ENCODE assay signal across 7 mouse cellular contexts in genomic region chr5:114129550-114130210, GRCm38 (mm10). TPM values are rescaled to one million over a fixed set of nuclear protein-coding genes. Genes with fewer than 3 reads are reported as not detected.
DNase-seq lines count a peak whose midpoint lies in the region; ATAC-seq and TF ChIP-seq lines count a peak whose summit lies in the region.

No protein-coding gene starts in this region.

- H3K9me3 ChIP-seq in forebrain, embryonic 12.5 days, result no peaks in the 10 kb centered on the region
- no peaks in the 10 kb centered on the region for H3K9me3 ChIP-seq in limb, embryonic 15.5 days
- H3K9me3 ChIP-seq in stomach, postnatal 0 days (ENCODE audit: control insufficient read depth, low read length), result no peaks in the 10 kb centered on the region

- H3K4me3 ChIP-seq in testis, adult 2 months (ENCODE audit: control insufficient read depth, low read depth, low read length), result peak overlapping the region; percentile 78
- H3K4me3 ChIP-seq in forebrain, embryonic 12.5 days (replicated peaks), result peak overlapping the region; percentile 90
- peak overlapping the region; percentile 83 for H3K4me3 ChIP-seq in limb, embryonic 15.5 days
- H3K4me3 ChIP-seq in stomach, postnatal 0 days (ENCODE audit: low read depth, low read length), result peak overlapping the region; percentile 58

- H3K36me3 ChIP-seq in testis, adult 2 months (ENCODE audit: control insufficient read depth, insufficient read depth, low read length), result no peaks in the 10 kb centered on the region
- peaks cover 12% of the 10 kb centered on the region; the same call in 1 of the 2 replicates for H3K36me3 ChIP-seq in forebrain, embryonic 12.5 days (replicated peaks)
- peaks cover 11% of the 10 kb centered on the region for H3K36me3 ChIP-seq in limb, embryonic 15.5 days
- H3K36me3 ChIP-seq in stomach, postnatal 0 days (ENCODE audit: control insufficient read depth, insufficient read depth, low read length), result no peaks in the 10 kb centered on the region

- no peaks in the 10 kb centered on the region for H3K27me3 ChIP-seq in testis, adult 2 months (ENCODE audit: control insufficient read depth, insufficient read depth, low read length)
- H3K27me3 ChIP-seq in forebrain, embryonic 12.5 days, result no peaks in the 10 kb centered on the region
- H3K27me3 ChIP-seq in limb, embryonic 15.5 days, result no peaks in the 10 kb centered on the region
- no peaks in the 10 kb centered on the region for H3K27me3 ChIP-seq in stomach, postnatal 0 days (ENCODE audit: control insufficient read depth, insufficient read depth, low read length)

- no peak for TF ChIP-seq EP300 in stomach, postnatal 0 days (optimal IDR thresholded peaks at IDR 0.05)

- TF ChIP-seq CTCF in testis, adult 2 months (IDR thresholded peaks at IDR 0.05; ENCODE audit: control insufficient read depth, insufficient read depth, insufficient replicate concordance, low read depth, low read length), result no peak
- no peak for TF ChIP-seq CTCF in stomach, postnatal 0 days (IDR thresholded peaks at IDR 0.05; ENCODE audit: low read depth)

- ATAC-seq in forebrain, embryonic 12.5 days (ENCODE audit: low FRiP score), result no peak
- no peak for ATAC-seq in limb, embryonic 15.5 days (ENCODE audit: insufficient number of reproducible peaks, low FRiP score, low TSS enrichment, low read depth)
- ATAC-seq in stomach, postnatal 0 days (ENCODE audit: low FRiP score, low TSS enrichment), result no peak

- H3K27ac ChIP-seq in testis, adult 2 months (ENCODE audit: control insufficient read depth, insufficient read depth, low read depth, low read length), result no peak overlapping the region
- H3K27ac ChIP-seq in forebrain, embryonic 12.5 days, result no peak overlapping the region
- no peak overlapping the region for H3K27ac ChIP-seq in limb, embryonic 15.5 days
- H3K27ac ChIP-seq in stomach, postnatal 0 days (replicated peaks), result no peak overlapping the region

- no peak overlapping the region for H3K9ac ChIP-seq in forebrain, embryonic 12.5 days
- 0 out of 2 replicates have a peak overlapping the region, but pooled peaks have one; percentile 54 for H3K9ac ChIP-seq in limb, embryonic 15.5 days
- no peak overlapping the region for H3K9ac ChIP-seq in stomach, postnatal 0 days (ENCODE audit: low read length)

- no peak for TF ChIP-seq POLR2A in testis, adult 2 months (IDR thresholded peaks at IDR 0.05; ENCODE audit: control insufficient read depth, low read depth, low read length)

- no peak for DNase-seq in testis, postnatal 10 days (ENCODE audit: low spot score)
- no peak for DNase-seq in stomach, postnatal 0 days (ENCODE audit: low spot score)
- DNase-seq in layer of hippocampus, adult 8-10 months (ENCODE audit: low spot score in 2 of 2), result no peak
- no peak for DNase-seq in spleen, postnatal 14 days (ENCODE audit: low spot score in 2 of 2)

- peaks cover 24% of the 10 kb centered on the region for H3K4me1 ChIP-seq in testis, adult 2 months (ENCODE audit: control insufficient read depth, insufficient read depth, low read length)
- peaks cover 38% of the 10 kb centered on the region for H3K4me1 ChIP-seq in forebrain, embryonic 12.5 days
- H3K4me1 ChIP-seq in limb, embryonic 15.5 days, result peaks cover 31% of the 10 kb centered on the region
- peaks cover 5% of the 10 kb centered on the region; the same call in 1 of the 2 replicates for H3K4me1 ChIP-seq in stomach, postnatal 0 days (replicated peaks; ENCODE audit: control insufficient read depth, insufficient read depth)

- WGBS in forebrain, embryonic 12.5 days, result 79% methylated on average over 15 of the region's 15 CpGs
- WGBS in limb, embryonic 15.5 days, result 74% methylated on average over 15 of the region's 15 CpGs
- 75% methylated on average over 15 of the region's 15 CpGs for WGBS in stomach, postnatal 0 days

- peak overlapping the region; percentile 99 for H3K4me2 ChIP-seq in forebrain, embryonic 12.5 days
- H3K4me2 ChIP-seq in limb, embryonic 15.5 days, result peak overlapping the region; percentile 99
- H3K4me2 ChIP-seq in stomach, postnatal 0 days (replicated peaks; ENCODE audit: low read depth), result peak overlapping the region; percentile 100

RNA-seq across cellular contexts. Expression of gene Ung, which starts 0.5 kb away (rescaled TPM):
- 8.2 and 9.4 TPM in 2 replicates for polyA plus RNA-seq in testis, adult 2 months (2012; rRNA removed)
- 64.4 and 69.6 TPM in 2 replicates for polyA plus RNA-seq in forebrain, embryonic 12.5 days (2016; fragmentation: Nextera tagmentation; extraction: Ambion mirVana)
- 35.3 and 38.3 TPM in 2 replicates for polyA plus RNA-seq in limb, embryonic 15.5 days (2015; fragmentation: Nextera tagmentation; extraction: Ambion mirVana)
- polyA plus RNA-seq in stomach, postnatal 0 days (2015; fragmentation: Nextera tagmentation; extraction: Ambion mirVana), result 15.1 and 16.2 TPM in 2 replicates
- total RNA-seq in layer of hippocampus, adult 8-10 months (2022), result 1 to 10 TPM; 1.7 to 2.3 (median 1.9) TPM

RNA-seq across cellular contexts. Expression of gene Alkbh2, which starts 1.7 kb away (rescaled TPM):
- 2.2 and 3.1 TPM in 2 replicates for polyA plus RNA-seq in testis, adult 2 months (2012; rRNA removed)
- polyA plus RNA-seq in forebrain, embryonic 12.5 days (2016; fragmentation: Nextera tagmentation; extraction: Ambion mirVana), result 10.9 and 11.3 TPM in 2 replicates
- 10.0 and 10.4 TPM in 2 replicates for polyA plus RNA-seq in limb, embryonic 15.5 days (2015; fragmentation: Nextera tagmentation; extraction: Ambion mirVana)
- polyA plus RNA-seq in stomach, postnatal 0 days (2015; fragmentation: Nextera tagmentation; extraction: Ambion mirVana), result 6.2 and 6.9 TPM in 2 replicates
- 1 to 10 TPM; 3.8 to 6.5 (median 5.5) TPM for total RNA-seq in layer of hippocampus, adult 8-10 months (2022)

RNA-seq across cellular contexts. Expression of gene Acacb, which starts 16.7 kb away (rescaled TPM):
- 3.0 and 4.6 TPM in 2 replicates for polyA plus RNA-seq in testis, adult 2 months (2012; rRNA removed)
- polyA plus RNA-seq in forebrain, embryonic 12.5 days (2016; fragmentation: Nextera tagmentation; extraction: Ambion mirVana), result 1.7 and 1.9 TPM in 2 replicates
- 1.7 and 2.5 TPM in 2 replicates for polyA plus RNA-seq in limb, embryonic 15.5 days (2015; fragmentation: Nextera tagmentation; extraction: Ambion mirVana)
- 1.3 and 1.4 TPM in 2 replicates for polyA plus RNA-seq in stomach, postnatal 0 days (2015; fragmentation: Nextera tagmentation; extraction: Ambion mirVana)
- 1 to 10 TPM; 6.1 to 7.4 (median 6.6) TPM for total RNA-seq in layer of hippocampus, adult 8-10 months (2022)

RNA-seq across cellular contexts. Expression of gene Svop, which starts 38.3 kb away (rescaled TPM):
- polyA plus RNA-seq in testis, adult 2 months (2012; rRNA removed), result 21.9 and 27.0 TPM in 2 replicates
- polyA plus RNA-seq in forebrain, embryonic 12.5 days (2016; fragmentation: Nextera tagmentation; extraction: Ambion mirVana), result 40.2 and 45.7 TPM in 2 replicates
- 0.12 and 0.24 TPM in 2 replicates for polyA plus RNA-seq in limb, embryonic 15.5 days (2015; fragmentation: Nextera tagmentation; extraction: Ambion mirVana)
- 1.1 and 1.2 TPM in 2 replicates for polyA plus RNA-seq in stomach, postnatal 0 days (2015; fragmentation: Nextera tagmentation; extraction: Ambion mirVana)
- total RNA-seq in layer of hippocampus, adult 8-10 months (2022), result 100 to 1,000 TPM; 146 to 171 (median 153) TPM
